Mouse (Mus musculus) megakaryocyte progenitor cell, adult 5-6 weeks (primary cell): Measurements from ENCODE around the gene Vat1. TPM values are rescaled to one million over a fixed set of nuclear protein-coding genes. Genes with fewer than 3 reads are reported as not detected.
"Not testable (repeated sequence)": the region's sequence is repeated elsewhere in the genome, so short reads cannot be mapped to it uniquely, and the experiment has no call there.

Source experiments
- ATAC-seq: replicated peaks from 2 replicates; pipeline ENCODE4 v1.8.0; 2016; ENCODE audit warnings: mild to moderate bottlenecking, moderate TSS enrichment, inconsistent platforms; ENCODE audit not compliant: poor library complexity
- total RNA-seq, 2 experiments: library from RNA; stranded (forward) in 1 of 2; stranded (reverse) in 1 of 2; fragments of 157-497, 149-512 nt in 1 of 2; fragments of 200-1000 nt in 1 of 2; gene quantifications; 2 replicates each; pipeline versions ENCODE4 v1.2.3 to v1.2.4; 2015 to 2017

Gene Vat1
- total RNA-seq, 2 experiments from 2014 or later: 50.0 to 83.6 TPM

- not testable (repeated sequence) for ATAC-seq
Observed at GRCm38 (mm10) chr11:101446860-101447259, 19.2 kb downstream of the Vat1 start.

GRCm38 (mm10) chr11:101446319-101446718 is 19.7 kb downstream of the Vat1 start:
- no peak for ATAC-seq

GRCm38 (mm10) chr11:101442760-101443159 is 23.3 kb downstream of the Vat1 start:
- ATAC-seq: no peak

- ATAC-seq: peak; percentile 96
Observed at GRCm38 (mm10) chr11:101442127-101442693, 23.8 kb downstream of the Vat1 start, which contains the start of gene Rpl27. Gene Rpl27 (plus strand): TSS chr11:101442298.

GRCm38 (mm10) chr11:101441450-101442126 is 24.4 kb downstream of the Vat1 start:
- ATAC-seq: not testable (repeated sequence)

- ATAC-seq: not testable (repeated sequence)
Observed at GRCm38 (mm10) chr11:101438006-101438405, 28.0 kb downstream of the Vat1 start.

DNA sequence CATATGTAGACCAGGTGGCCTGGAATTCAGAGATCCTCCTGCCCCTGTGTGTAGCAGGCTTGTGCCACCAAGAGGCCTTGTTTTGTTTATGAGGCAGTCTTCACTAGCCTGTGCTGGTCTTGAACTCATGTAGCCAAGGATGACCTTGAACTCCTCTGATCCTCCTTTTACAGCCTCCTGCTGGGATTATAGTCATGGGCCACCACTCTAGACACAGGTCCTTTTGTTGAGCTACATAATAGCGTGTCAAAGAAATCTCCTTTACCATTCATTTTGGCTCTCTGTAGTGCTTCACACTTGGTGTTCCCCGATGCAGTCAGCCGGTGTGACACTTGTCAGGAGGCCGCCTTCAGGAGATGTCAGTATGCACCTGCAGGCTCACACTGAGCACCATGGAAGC is 29.1 kb downstream of the Vat1 start:
- no peak for ATAC-seq

- ATAC-seq: no peak
Observed at GRCm38 (mm10) chr11:101435831-101436230, 30.2 kb downstream of the Vat1 start.

- ATAC-seq: no peak
Observed at GRCm38 (mm10) chr11:101433396-101433795, 32.6 kb downstream of the Vat1 start.

GRCm38 (mm10) chr11:101431327-101431726 is 34.7 kb downstream of the Vat1 start:
- ATAC-seq: no peak

- ATAC-seq: no peak
Observed at GRCm38 (mm10) chr11:101426165-101426564, 39.9 kb downstream of the Vat1 start.

GRCm38 (mm10) chr11:101424925-101425813 is 40.9 kb downstream of the Vat1 start, which contains the start of the genes Rundc1 and Ptges3l:
Gene Rundc1 (plus strand): TSS chr11:101425085.
Gene Ptges3l (minus strand): TSS chr11:101425333.
- ATAC-seq: peak; percentile 99

GRCm38 (mm10) chr11:101424105-101424851 is 41.8 kb downstream of the Vat1 start, which contains the start of gene Gm27029:
Gene Gm27029 (minus strand): TSS chr11:101424796.
- ATAC-seq: 0 out of 2 replicates have a peak, but pooled peaks have one; percentile 5

DNA sequence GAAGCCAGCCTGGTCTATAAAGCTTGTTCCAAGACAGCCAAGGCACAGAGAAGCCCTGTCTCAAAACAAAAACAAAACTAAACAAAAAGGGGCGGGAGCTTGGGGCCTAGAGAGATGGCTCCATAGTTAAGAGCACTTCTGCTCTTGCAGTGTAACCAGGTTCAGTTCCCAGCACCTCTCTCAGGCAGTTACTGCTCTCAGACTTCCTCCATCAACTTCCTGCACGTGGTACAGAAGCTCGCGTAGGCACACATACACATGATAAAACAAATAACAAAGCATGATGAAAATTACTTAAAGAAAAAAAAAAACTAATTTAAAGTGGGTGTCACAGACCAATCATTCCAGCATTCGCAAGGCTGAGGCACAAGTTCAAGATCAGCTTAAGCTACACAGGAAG is 45.9 kb downstream of the Vat1 start:
- ATAC-seq: no peak

GRCm38 (mm10) chr11:101419610-101420009 is 46.4 kb downstream of the Vat1 start:
- ATAC-seq: no peak

DNA sequence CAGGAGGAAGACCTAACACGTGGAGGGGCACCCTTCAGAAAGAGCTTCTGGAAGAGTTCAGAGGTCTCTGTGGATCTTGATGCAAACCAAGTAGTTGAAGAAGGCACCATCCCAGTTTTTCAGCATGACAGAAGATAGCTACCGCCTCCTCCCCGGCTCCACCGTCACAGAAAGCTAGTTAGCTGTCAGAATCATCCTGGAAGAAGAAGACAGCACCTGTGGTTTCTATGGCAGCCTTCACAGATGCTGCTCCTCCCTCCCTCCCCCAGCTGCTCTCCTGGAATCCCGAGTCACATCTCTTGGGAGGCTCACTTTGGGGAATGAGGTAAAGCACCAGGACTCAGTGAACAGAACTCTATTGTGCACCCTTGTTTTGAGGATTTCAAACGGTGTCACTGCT is 47.0 kb downstream of the Vat1 start:
- ATAC-seq: no peak

GRCm38 (mm10) chr11:101417101-101417855 is 48.8 kb downstream of the Vat1 start, which contains the start of gene Aarsd1:
Gene Aarsd1 (minus strand): TSS chr11:101417615.
- peak; percentile 93 for ATAC-seq

GRCm38 (mm10) chr11:101416433-101417100 is 49.5 kb downstream of the Vat1 start:
- ATAC-seq: peak; percentile 76

DNA sequence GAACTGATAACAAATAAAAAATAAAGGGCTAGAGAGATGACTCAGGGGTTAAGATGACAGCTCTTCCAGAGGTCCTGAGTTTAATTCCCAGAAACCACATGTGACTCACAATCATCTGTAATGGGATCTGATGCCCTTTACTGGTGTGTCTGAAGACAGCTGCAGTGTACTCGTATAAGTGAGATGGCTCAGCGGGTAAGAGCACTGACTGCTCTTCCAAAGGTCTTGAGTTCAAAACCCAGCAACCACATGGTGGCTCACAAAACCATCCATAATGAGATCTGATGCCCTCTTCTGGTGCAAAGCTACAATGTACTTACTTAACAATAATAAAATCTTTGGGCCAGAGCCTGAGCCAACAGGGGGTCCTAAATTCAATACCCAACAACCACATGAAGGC is 50.7 kb downstream of the Vat1 start:
- no peak for ATAC-seq
